Mouse (Mus musculus) ES-E14 (cell line): ENCODE measurements at regions not wholly inside any gene's neighbourhood (a gene's known extent, or its start where the extent isn't known, plus 50 kb on each side); places are given as distances from the start of the nearest gene placed in this dataset.

Source experiments
- DNase-seq: peaks from one replicate; pipeline ENCODE4 v3.0.0-alpha.2; 2013; ENCODE audit warnings: low read depth, low spot score
- H3K27ac ChIP-seq: 2 replicates; pipeline ENCODE4 v1.5.1; 2012; ENCODE audit warnings: low read depth, mild to moderate bottlenecking, low read length, moderate library complexity, mixed read lengths; ENCODE audit not compliant: poor library complexity, insufficient read depth, severe bottlenecking
- H3K36me3 ChIP-seq: 2 replicates; pipeline ENCODE4 v1.6.1; 2012; ENCODE audit warnings: mild to moderate bottlenecking, low read length, moderate library complexity, mixed read lengths; ENCODE audit not compliant: control insufficient read depth, poor library complexity, insufficient read depth, severe bottlenecking
- H3K4me1 ChIP-seq, 2 experiments: fragments of 150-350 bp in 1 of 2; sonication (generic) in 1 of 2; 2 replicates each; pipeline ENCODE4 v1.6.1; 2012; ENCODE audit warnings: low read length in 2 of 2, mild to moderate bottlenecking in 1 of 2, mixed read lengths in 1 of 2; ENCODE audit not compliant: control insufficient read depth in 2 of 2, insufficient read depth in 2 of 2, poor library complexity in 1 of 2
- H3K4me3 ChIP-seq, 2 experiments: fragments of 150-350 bp in 1 of 2; sonication (generic) in 1 of 2; 2 replicates each; pipeline ENCODE4 v1.5.1; 2012; ENCODE audit warnings: low read length in 2 of 2, low read depth in 1 of 2, mild to moderate bottlenecking in 1 of 2, mixed read lengths in 1 of 2; ENCODE audit not compliant: insufficient read depth in 1 of 2, poor library complexity in 1 of 2, severe bottlenecking in 1 of 2
- H3K9ac ChIP-seq: 2 replicates; pipeline ENCODE4 v1.6.1; 2012; ENCODE audit warnings: low read depth, mild to moderate bottlenecking, low read length, mixed read lengths; ENCODE audit not compliant: poor library complexity, insufficient read depth, severe bottlenecking
- H3K9me3 ChIP-seq: fragments of 150-350 bp; sonication (generic); 2 replicates; pipeline ENCODE4 v1.6.1; 2012; ENCODE audit warnings: low read depth, mild to moderate bottlenecking, low read length; ENCODE audit not compliant: control insufficient read depth, insufficient read depth
- CHD2 ChIP-seq: IDR thresholded peaks from 2 replicates; pipeline ENCODE4 v1.6.1; 2014; ENCODE audit warnings: mild to moderate bottlenecking, low read depth, low read length, inconsistent platforms
- HCFC1 ChIP-seq: IDR thresholded peaks from 2 replicates; pipeline ENCODE4 v1.6.1; 2012; ENCODE audit warnings: low read length, inconsistent platforms, borderline replicate concordance; ENCODE audit not compliant: insufficient read depth
- MAFK ChIP-seq: IDR thresholded peaks from 2 replicates; pipeline ENCODE4 v1.6.1; 2014; ENCODE audit warnings: mild to moderate bottlenecking, low read depth, low read length, inconsistent platforms; ENCODE audit not compliant: insufficient read depth
- ZC3H11A ChIP-seq: IDR thresholded peaks from 2 replicates; pipeline ENCODE4 v1.6.1; 2012; ENCODE audit warnings: low read depth, mild to moderate bottlenecking, inconsistent platforms, low read length, borderline replicate concordance
- ZNF384 ChIP-seq: IDR thresholded peaks from 2 replicates; pipeline ENCODE4 v1.6.1; 2012; ENCODE audit warnings: low read depth, low read length, inconsistent platforms
- in situ Hi-C, 2 experiments: fragments of 600-800 bp; cut with MboI; formaldehyde crosslinking; loops; one replicate each; pipeline ENCODE4 v1.15.1; 2025; ENCODE audit warnings: low sequenced_read_pairs in 2 of 2, inconsistent platforms in 1 of 2; ENCODE audit not compliant: unreplicated experiment in 2 of 2

DNA sequence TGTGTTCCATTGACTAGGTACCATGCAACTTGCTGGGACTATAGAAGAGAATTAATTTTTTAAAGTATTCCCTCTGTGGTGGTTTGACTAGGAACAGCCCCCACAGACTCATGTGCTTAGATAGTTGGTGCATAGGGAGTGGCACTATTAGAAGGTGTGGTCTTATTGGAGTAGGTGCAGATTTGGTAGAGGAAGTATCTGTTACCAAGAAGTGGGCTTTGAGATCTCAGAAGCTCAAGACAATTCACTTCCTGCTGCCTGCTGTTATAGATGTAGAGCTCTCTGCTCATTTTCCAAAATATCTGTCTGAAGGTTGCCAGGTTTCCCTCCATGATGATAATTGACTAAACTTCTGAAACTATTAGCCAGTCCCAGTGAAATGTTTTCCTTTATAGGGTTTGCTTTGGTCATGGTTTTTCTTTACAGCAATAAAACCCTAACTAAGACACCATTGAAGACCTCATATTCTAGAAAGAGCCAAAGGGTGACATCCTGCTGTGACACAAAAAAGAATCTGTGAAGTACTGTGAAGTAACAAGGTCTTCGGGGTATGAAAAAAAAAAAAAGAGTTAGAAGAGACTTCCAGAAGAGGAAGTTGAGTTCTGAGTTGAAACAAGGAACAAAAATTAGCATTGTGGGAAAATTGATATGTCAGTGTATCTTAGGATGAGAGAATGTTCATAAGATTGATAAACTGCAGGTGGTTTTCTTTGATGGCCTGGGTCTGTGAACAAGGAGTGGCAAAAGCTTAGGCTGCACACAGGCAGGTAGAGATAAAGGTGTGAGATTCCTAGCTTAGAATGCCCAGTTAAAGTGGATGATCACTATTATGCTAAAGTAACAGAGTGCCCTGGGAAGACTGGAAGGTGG lies 128.9 kb upstream of the Opcml start:
- Histone ChIP-seq H3K4me3 (no peak overlapping the region), H3K36me3 (no peaks in the 10 kb centered on the region), H3K4me1 (no peaks in the 10 kb centered on the region), H3K9me3 (no peaks in the 10 kb centered on the region), H3K9ac (no peak overlapping the region), H3K27ac (no peak overlapping the region)
- in situ Hi-C loops, result no loop called here
- TF ChIP-seq CHD2 (no peak), ZNF384 (no peak), ZC3H11A (no peak), MAFK (no peak), HCFC1 (no peak)
- DNase-seq, result no peak

DNA sequence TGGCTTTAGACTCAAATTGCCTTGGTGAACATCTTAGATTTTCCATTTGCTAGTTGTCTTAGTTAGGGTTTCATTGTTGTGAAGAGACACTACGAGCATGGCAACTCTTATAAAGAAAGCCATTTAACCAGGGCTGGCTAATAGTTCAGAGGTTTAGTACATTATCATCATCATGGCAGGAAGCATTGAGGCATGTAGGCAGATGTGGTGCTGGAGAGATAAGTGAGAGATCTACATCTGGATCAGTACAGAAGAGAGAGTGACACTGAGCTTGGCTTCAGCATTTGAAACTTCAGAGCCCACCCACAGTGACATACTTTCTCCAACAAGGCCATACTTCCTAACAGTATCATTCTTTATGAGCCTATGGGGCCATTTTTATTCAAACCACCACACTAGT lies 127.3 kb upstream of the Opcml start:
- no peak overlapping the region for H3K9ac ChIP-seq

DNA sequence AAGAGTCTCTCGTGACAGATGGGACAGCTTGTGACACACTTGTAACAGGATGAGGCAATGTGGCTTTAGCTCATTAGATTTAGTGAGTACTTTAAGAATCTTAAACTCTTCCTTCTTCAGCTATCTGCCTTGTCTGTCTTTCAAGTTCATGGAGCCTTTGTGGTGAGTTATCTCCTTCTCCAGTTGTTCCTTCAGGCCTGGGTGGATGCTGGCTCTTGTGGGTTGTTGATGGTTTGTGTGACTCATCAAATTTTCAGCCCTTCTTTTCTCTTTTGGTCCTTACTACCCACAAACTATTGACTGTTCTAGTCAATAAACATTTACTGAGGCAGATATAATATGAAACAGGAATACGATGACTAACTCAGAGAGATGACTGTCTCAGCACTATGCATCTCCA lies 124.9 kb upstream of the Opcml start:
- Histone ChIP-seq H3K4me3 (no peak overlapping the region), H3K4me1 (no peaks in the 10 kb centered on the region), H3K9ac (no peak overlapping the region), H3K36me3 (no peaks in the 10 kb centered on the region), H3K27ac (no peak overlapping the region), H3K9me3 (no peaks in the 10 kb centered on the region)
- no peak for TF ChIP-seq CHD2
- TF ChIP-seq HCFC1, result no peak
- TF ChIP-seq ZNF384, result no peak
- TF ChIP-seq MAFK, result no peak
- TF ChIP-seq ZC3H11A, result no peak
- no peak for DNase-seq
- in situ Hi-C loops, result no loop called here

More for the DNA sequence above, 127.3 kb upstream of the Opcml start:
- Histone ChIP-seq H3K4me3 (no peak overlapping the region), H3K27ac (no peak overlapping the region), H3K9me3 (no peaks in the 10 kb centered on the region), H3K4me1 (no peaks in the 10 kb centered on the region), H3K36me3 (no peaks in the 10 kb centered on the region)
- in situ Hi-C loops, result no loop called here
- DNase-seq, result no peak
- no peak for TF ChIP-seq CHD2
- TF ChIP-seq HCFC1, result no peak
- TF ChIP-seq MAFK, result no peak
- no peak for TF ChIP-seq ZC3H11A
- TF ChIP-seq ZNF384, result no peak

DNA sequence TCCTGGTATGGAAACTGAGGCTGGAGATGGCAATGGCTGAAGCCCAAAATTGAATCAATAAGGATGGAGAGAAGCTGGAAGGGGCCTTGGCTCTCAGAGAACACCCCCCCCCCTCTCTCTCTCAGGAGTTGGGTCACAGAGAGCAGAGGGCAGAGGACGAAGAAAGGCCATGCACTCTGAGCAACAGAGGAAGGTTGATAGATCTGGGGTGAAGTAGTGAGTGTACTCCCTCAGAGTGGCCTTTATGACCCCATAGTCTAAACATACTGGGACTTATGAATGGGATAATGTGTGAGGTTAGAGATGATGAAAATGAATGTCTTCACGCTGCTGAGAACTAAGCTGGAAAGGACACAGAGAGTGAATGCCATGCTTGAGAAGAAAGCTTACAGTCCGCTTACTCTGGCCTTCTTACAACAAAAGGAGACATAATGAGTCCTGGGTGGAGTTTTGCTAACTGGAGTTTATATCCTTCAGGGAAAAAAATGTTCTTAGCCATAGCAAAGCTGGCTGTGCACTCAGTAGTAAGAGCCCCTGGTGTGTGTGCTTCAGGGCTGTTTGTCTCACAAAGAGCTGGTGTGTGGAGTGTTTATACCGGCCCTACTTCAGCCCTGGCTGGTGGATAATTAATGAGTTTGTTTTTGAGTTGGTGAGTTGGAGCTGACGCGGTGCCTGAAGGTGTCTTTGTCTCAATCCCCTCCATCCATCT lies 120.4 kb upstream of the Opcml start:
- Histone ChIP-seq H3K4me1 (no peaks in the 10 kb centered on the region), H3K9me3 (no peaks in the 10 kb centered on the region), H3K36me3 (no peaks in the 10 kb centered on the region), H3K27ac (no peak overlapping the region), H3K4me3 (no peak overlapping the region), H3K9ac (no peak overlapping the region)
- no peak for TF ChIP-seq ZC3H11A
- no peak for TF ChIP-seq CHD2
- TF ChIP-seq HCFC1, result no peak
- no peak for TF ChIP-seq MAFK
- no peak for TF ChIP-seq ZNF384
- in situ Hi-C loops, result no loop called here
- no peak for DNase-seq
